Mouse (Mus musculus) left cerebral cortex, adult 8-10 months (tissue): ENCODE measurements at regions not wholly inside any gene's neighbourhood (a gene's known extent, or its start where the extent isn't known, plus 50 kb on each side); places are given as distances from the start of the nearest gene placed in this dataset.

Source experiments
- DNase-seq, 2 experiments: peaks; one replicate each; pipeline ENCODE4 v3.0.0; 2022; ENCODE audit warnings: low spot score in 2 of 2

DNA sequence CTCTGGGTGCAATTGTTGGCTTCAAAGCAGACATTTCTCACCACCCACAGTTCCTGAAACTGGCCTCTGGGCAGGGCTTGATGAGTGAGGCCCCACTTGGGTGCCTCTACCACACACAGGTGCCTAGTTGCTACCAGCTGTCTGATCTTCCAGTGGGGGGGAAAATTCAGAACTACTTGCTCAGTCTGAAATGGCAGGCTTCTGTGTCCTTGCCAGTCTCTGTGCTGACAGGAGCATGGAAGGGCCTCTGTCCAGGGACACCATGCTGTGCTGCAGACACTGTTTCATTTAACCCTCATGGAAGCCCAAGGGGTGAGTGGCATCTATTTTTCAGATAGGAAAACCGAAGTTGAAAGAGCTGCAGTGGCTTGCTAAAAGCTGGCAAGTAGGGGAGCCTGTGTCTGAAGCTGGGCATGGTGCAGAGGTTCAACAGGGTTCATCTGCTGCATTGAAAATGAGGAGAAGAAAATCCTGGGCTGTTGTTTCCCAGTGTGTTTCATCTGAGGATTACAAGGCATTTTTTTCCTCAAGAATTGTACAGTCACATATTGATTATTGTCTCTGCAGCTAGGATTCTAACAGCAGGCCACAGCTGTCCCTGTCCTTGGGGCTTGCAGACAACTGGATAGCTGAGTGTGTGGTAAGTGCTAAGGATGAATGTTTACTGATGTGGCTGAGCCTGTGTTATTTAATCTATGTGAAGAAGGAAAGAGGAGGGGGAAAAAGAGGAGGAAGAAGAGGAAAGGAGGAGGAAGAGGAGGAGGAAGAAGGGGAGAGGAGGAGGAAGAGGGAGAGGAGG is 78.4 kb upstream of the Gadd45a start:
- DNase-seq = no peak

DNA sequence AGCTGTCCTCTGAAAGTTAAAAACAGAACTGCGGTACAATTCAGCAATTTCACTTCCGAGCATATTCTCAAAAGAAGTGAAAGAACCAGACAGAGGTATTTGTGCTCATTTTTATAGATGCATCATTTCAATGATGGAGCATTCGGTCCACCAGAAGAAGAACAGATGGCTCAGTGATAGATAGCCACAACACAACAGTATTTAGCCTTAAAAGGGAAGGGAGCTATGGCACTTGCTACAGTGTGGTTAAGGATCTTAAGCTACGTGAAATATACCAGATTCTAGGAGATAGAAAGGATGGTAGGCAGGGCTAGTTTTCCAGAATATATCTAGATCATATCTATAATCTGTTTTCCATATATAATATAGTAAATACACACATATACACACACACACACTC is 77.5 kb upstream of the Gadd45a start:
- DNase-seq = no peak

DNA sequence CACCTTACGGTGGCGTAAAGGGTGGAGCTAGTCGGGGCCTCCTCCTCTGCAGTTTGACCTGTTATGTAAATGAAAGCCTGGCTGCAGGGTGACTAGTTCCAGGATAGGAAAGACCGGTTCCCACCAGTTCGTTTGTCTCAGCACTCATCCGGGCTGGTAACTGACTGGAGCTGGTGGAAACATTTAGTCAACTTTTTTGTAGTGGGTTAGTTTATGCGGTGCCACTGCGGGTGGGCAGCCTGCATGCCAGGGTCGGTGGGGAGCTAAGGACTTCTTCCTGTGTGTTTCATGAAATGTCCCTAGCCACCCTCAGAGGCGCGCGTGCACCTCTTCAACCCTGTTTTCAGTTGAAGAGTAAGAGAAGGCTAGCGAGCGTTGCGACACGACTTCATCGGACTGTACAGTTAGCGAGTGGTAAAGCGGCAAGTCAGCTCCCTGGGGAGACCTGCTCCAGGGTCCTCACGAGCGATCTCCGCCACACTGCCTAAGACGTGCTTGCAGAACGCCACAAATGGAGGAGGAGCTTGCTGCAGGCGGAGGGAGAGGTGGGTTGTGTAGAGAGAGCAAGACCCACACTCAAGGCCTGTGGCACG is 76.5 kb upstream of the Gadd45a start:
- DNase-seq = no peak

DNA sequence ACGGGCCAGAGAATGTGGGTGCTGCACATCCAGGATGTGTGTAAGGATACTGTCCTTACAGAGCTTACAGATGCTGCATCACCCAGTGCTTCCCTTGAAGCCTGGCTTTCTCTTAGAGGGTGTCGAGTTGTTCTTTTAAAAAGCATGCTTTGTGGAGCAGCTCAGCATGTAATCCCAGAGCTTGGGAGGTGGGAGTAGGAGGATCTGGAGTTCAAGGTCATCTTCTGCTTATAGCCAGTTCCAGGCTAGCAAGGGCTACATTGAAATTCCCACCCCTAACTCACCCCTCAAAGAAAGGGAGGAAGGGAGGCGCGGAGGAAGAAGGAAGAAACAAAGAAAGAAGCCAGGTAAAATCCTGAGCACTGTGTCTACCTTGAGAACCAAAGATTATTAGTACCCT is 76.0 kb upstream of the Gadd45a start:
- no peak for DNase-seq

DNA sequence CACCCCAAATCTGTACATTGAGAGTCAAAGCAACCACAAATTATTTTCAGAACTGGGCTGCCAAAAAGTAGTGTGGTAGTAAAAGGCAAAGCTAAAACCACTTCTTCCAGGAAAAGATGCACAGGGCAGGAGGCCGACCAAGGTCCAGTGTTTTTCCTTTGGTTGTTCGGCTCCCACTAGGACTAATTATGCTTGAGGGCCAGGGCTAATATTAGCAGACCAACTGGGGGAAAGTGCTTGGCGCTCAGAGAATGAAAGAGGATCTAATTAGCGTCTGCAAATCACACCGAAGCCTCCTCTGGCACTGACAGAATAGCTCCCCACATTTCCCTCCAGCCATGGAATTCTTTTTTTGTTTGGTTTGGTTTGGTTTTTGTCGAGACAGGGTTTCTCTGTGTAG is 75.1 kb upstream of the Gadd45a start:
- no peak for DNase-seq

DNA sequence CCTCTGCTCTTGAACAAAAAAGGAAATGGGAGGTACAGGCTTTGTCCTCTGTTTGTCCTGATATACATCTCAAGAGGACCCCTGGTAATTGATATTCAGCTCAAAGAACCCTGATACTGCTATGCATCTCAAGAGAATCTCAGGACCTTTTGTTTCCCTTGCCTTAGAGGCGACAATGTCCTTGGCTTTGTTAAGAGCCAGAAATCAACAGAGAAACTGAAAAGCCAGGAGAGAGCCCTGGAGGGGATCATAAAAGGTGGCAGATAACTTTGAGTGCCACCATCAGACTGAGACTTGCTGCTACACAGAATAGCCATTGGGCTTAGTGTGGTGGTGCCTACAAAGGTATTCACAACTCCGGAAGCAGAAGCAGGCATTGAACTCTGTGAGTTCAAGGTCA is 74.3 kb upstream of the Gadd45a start:
- no peak for DNase-seq

DNA sequence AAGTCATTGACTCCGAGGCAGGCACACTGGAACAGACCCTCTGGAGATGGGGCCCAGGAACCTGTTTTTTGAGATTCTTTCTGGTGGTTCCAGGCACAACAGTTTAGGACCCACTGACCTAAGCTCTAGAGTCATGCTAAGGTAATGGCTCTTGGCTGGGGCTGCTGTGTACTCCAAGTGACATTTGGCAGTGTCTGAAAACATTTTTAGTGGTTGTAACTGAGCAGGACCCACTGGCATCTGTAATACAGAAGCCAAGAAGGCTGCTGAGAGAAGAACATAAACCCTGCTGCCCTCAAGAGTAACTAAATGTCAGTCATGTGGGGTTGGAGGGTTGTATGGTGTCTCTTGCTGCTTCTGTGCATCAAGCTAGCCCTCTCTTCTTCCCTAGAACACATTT is 73.1 kb upstream of the Gadd45a start:
- DNase-seq = no peak

DNA sequence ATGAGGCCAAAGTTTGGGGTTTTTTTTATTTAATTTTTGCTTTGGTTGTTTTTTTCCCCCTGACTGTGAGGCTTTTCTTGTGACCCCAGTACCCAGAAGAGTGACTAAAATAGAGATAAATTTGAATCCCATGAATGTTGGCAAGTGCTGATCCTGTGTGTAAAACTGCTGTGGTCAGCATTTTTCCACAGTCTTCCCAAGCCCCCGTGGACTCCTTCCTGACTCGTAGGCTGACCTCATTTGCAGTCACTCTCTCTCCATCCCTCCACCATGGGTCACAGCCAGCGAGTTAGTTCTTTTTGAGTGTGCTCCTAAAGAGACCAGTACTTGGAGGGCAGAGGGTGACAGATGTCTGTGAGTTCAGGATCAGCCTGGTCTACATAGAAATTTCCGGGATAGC is 72.5 kb upstream of the Gadd45a start:
- no peak for DNase-seq

DNA sequence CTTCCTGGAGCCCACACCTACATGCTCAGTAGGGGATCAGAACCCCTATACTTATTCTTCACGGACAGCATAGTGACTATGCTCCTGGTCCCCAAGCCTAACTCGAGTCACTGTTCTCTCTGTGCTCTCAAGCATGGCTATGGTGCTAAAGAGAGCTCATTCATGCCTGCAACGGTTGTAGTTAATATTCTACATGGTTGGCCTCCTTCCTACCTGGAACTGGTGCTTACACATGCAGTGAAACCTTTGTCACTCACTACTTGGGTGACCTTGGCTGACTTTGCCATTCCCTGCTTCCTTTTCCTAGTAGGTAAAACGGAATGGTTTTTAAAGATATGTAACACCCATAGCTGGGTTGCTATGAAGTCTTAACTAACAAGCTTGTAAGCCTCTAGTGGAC is 70.3 kb upstream of the Gadd45a start:
- no peak for DNase-seq

DNA sequence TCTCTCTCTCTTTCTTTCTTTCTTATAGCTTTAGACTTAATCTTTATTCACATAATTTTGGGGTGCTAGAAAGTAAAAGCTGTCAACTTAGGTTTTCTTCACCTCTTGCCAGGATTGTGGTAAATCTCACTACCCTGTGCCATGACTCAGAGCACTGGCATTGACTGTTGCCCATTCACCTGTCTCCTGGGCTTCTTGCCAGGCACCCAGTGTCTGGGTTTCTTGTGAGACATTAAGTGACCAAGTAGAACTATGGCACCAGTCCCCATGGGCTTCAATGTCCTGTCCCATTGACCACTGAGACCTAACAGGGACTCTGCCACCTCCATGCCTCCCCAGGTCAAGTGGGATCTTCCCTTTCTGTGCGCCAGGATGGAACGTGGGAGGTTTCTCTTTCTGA is 69.2 kb upstream of the Gadd45a start:
- DNase-seq = no peak

DNA sequence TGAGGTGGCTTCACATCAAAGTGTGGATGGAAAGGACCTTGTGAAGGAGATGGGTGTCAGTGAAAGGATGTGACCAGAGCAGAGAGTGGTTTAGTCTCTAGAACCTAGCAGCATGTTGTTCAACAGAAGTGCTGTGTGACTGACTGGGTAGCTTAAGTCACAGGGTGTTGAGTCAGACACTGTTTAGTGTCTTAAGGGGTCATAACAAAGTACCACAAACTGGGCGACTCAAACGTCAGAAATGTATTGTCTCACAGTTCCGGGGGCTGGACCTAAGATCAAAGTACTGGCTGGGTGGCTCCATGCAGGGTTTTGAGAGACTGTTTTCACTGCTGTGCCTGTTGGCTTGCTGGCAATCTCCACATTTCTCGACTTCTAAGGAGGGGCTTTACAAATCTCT is 68.1 kb upstream of the Gadd45a start:
- no peak for DNase-seq

DNA sequence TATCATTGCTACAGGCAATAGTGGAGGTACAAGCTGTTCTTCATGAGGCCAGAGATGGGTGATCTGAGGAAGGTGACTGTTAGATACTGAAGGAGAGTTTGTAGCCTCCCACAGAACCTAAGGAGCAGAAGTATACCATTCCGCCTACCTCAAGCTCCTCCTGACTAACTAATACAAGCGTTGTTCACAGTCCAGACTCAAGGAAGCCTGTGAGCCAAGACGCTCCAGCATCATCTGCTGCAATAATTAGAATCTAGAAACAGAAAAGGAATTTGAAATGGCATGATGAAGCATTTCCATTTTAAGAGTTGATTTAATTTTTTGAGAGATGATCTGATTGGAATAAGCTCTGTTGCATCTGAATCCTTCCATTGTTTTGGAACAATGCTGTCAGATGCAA is 66.9 kb upstream of the Gadd45a start:
- no peak for DNase-seq

DNA sequence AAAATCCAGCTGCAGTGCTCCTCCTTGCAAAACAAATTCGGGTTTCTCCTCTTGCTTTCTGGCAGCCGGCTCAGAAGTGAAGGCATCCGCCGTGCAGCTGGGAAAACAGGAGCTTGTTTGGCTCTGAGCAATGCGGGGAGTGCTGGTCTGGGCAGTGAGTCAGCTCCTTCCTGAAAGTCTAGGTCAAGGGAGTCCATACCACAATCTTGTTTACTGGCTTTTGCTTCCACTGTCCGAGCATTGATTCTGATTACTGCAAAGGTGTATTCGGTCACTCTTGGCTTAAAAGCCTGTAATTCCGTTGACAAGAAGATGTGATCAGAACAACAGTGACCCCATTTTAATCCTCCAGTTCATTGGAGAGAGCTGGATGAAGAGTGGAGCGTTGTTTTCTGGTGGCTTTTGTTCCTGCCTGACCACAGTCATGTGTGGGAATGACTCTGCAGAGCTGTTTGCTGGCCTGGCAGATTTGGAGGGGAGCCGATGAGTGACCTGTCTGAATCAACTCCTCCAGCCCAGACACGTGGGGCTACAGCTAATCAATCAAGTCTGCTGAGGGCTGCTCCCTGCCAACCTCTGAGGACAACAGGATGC is 65.4 kb upstream of the Gadd45a start:
- peak in 1 of 2 experiments; percentile 40 for DNase-seq

DNA sequence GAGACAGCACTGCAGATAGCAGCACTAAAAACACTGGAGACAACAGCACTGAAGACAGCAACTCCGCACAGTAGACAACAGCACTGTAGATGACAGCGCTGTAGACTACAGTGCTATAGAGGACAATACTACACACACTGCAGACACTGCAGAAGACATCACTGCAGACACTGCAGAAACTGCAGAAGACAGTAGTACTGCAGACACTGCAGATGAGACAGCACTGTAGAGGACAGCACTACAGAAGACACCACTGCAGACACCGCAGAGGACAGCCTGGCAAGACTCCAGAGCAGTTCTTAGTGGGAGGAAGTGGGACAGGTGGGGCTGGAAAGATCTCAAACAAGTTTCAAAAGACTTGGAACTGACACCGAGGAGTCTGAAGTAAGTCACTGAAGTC is 64.8 kb upstream of the Gadd45a start:
- DNase-seq = no peak

DNA sequence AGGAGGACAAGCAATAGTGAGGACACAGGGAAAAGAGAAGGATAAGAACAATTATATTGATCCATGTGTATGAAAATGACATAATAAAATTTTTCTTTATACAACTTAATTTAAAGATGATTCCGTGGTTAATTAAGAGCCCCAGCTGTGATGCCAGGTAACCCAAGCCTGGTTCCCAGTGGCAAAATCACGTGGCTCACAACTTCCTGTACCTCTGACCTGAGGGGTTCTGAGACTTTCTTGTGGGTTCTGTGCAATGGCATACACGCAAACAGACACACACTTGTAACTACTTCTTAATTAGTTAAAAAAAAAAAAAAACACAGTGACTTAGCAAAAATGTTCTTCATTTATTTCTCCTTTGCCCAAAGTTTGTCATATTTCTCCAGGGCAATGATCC is 57.2 kb upstream of the Gadd45a start:
- no peak for DNase-seq

DNA sequence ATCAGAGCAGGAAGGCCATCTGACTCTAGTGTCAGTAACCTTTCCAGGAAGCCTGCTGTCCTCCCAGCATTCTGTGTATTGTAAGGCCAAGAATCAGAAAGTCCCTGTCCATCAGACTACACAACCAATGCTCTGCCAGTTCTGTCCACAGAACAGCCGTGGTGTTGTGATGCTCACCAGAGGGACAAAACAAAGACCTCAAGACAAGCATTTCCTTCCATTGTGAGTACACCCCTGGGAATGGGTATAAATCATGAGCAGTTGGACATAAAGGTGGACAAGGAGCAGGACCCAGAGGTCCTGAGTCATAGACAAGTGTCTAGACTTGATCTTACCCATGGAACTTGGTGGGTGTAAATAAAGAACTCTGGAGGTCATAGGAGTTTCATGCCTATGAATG is 55.9 kb upstream of the Gadd45a start:
- DNase-seq = no peak

DNA sequence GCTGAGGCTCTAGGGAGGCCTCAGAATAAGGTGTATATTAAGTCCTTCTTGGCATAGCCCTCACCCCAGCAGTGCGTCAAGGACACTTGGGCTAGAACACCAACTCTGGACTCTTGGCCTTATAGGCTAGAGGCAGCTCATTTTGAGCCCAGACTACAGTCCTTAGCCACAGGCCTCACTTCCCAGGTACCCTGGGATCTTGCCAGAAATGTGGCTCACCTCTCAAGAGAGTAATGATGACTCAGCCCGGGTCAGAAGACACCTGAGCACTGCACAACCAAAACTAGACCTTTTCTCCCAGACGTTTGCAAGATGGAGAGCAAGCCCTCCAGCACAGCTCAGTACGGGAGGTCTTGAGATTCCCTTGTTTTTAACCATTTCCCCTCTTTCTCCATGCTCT is 52.9 kb upstream of the Gadd45a start:
- DNase-seq = no peak

DNA sequence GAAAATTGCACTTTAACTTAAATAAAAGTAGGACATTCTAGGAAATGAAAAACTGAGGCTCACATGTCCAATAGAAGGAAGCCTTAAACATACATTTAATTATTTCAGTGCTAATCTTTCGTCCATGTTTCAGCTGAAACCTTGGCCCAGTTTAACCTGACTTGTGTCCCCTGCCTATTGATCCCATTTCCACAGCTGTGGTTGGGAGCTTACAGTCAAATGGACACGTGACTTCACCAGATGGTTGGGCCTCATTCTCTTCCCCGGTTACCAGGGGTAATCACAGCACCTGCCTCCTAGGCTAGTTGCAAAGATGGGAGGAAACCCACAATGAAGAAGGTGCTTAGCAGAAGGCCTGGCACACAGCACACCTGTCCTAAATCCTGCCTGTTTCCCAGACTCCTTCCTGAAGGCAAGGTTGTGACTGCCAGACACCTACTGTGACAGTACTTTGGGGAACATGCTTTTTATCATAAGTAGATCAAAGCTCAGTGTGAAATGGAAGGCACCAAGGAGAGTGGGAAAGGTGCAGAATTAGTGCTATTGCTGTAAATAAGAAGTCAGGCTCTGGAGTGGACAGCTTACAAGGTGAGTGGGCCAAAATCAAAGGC is 52.4 kb upstream of the Gadd45a start:
- DNase-seq = no peak

DNA sequence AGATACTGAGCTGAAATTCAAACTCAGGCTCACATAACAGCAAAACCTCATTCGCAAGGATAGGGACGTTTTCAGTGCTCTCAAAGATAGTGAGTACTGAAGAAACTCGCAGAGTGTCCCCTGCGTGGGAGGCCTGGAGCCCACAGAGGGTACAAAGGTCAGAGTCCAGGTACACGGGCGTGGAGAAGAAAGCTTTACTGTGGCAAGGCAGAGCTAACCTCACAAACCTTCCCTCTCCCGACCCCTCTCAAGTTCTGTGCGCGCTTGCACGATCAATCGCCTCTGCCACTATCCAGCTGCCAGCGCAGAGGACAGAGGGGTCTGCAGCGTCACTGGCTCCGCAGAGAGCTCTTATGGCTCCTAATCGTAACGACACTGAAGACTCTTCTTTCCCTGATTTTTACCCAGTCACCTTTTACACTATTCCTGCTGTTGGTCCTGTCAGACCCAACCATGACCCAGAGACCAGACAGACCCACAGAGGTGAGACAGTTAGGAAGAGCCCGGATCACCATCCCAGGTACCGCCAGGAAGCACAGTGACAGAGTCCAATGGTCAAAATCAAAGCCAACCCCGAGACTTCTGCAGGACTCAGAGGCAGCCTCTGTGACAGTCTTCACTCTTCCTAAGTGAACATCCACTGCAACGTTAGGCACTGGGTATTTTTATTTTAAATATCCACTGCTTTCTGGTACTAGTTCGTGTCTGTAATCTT is 51.6 kb upstream of the Gadd45a start:
- DNase-seq = no peak

DNA sequence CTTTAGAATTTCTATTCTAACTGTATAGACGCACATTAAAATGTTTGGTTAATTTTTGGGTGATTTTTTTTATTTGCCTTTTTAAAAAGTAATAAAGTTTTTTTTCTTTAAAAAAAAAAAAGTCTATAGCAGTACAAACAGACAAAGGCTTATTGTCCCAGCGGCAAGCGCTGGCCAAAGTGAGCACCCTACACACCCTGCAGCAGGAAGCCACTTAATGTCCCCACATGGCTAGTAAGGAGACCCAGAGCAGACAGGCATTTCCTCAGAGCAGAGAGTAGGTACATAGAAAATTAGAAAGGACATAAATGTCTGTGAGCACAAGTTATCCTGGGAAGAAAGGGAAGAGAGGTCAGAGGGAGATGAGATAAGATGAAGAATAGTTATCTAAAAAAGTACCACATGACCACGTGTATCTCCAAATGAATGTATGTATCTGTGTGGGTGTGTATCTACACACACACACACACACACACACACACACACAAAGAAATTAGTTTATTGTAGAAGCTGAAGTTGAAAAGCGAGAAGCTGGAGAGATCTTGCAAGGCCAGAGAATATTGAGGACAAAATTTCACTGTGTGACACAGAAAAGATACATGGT is 50.7 kb upstream of the Gadd45a start:
- no peak for DNase-seq

DNA sequence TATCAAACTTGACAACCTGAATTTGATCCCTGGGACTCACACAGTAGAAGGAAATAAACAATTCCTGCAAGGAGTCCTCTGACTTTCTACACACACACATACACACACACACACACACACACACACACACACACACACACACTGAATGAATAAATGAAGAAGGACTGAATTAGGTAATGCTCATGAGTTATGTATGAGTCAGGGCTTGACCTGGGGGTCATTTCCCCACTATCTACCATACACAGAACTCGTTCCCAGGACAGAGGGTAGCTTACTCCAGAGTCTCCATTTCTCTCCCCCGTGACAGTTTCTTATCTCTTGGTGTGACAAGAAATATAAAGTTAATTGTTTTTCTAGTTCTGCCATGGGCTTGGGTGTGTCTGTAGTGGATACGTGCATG is 50.1 kb upstream of the Gadd45a start:
- DNase-seq = no peak
